Mouse (Mus musculus): ENCODE measurements around the gene Aggf1.
A peak's percentile ranks its signal among the peaks of the same experiment; 100 is the strongest.
"Not testable (repeated sequence)": the region's sequence is repeated elsewhere in the genome, so short reads cannot be mapped to it uniquely, and the experiment has no call there.

Gene Aggf1

GRCm38 (mm10) chr13:95374701-95375553 lies at the start of gene Aggf1:
Aggf1 (minus strand) TSS chr13:95375352.
- peak; percentile 74 for DNase-seq (ENCODE audit: low read depth)

- DNase-seq (ENCODE audit: low read depth), result no peak
Measured at GRCm38 (mm10) chr13:95424932-95425331, 49.8 kb upstream of the Aggf1 start.

- no peak for DNase-seq (ENCODE audit: low read depth)
Measured at GRCm38 (mm10) chr13:95419204-95419749, 44.1 kb upstream of the Aggf1 start.

GRCm38 (mm10) chr13:95418575-95419203 lies 43.5 kb upstream of the Aggf1 start:
- no peak for DNase-seq (ENCODE audit: low read depth)

- DNase-seq (ENCODE audit: low read depth), result no peak
Measured at GRCm38 (mm10) chr13:95412257-95412656, 37.1 kb upstream of the Aggf1 start.

GRCm38 (mm10) chr13:95393242-95393641 lies 18.1 kb upstream of the Aggf1 start:
- no peak for DNase-seq (ENCODE audit: low read depth)

GRCm38 (mm10) chr13:95389866-95390865 lies 15.0 kb upstream of the Aggf1 start:
- no peak for DNase-seq (ENCODE audit: low read depth)

- DNase-seq (ENCODE audit: low read depth), result no peak
Measured at GRCm38 (mm10) chr13:95388226-95388625, 13.1 kb upstream of the Aggf1 start.

- no peak for DNase-seq (ENCODE audit: low read depth)
Measured at GRCm38 (mm10) chr13:95382418-95382817, 7.3 kb upstream of the Aggf1 start.

GRCm38 (mm10) chr13:95378696-95379095 lies 3.5 kb upstream of the Aggf1 start:
- no peak for DNase-seq (ENCODE audit: low read depth)

GRCm38 (mm10) chr13:95376689-95377289 lies 1.6 kb upstream of the Aggf1 start:
- DNase-seq (ENCODE audit: low read depth), result not testable (repeated sequence)

GRCm38 (mm10) chr13:95375554-95375914 lies 382 bp upstream of the Aggf1 start:
- DNase-seq (ENCODE audit: low read depth), result no peak

- no peak for DNase-seq (ENCODE audit: low read depth)
Measured at GRCm38 (mm10) chr13:95366356-95366755, 8.8 kb downstream of the Aggf1 start.

- no peak for DNase-seq (ENCODE audit: low read depth)
Measured at GRCm38 (mm10) chr13:95363440-95363839, 11.7 kb downstream of the Aggf1 start.

GRCm38 (mm10) chr13:95358223-95358622 lies 16.9 kb downstream of the Aggf1 start:
- no peak for DNase-seq (ENCODE audit: low read depth)

- no peak for DNase-seq (ENCODE audit: low read depth)
Measured at GRCm38 (mm10) chr13:95348476-95348875, 26.7 kb downstream of the Aggf1 start.

GRCm38 (mm10) chr13:95347018-95347696 lies 28.0 kb downstream of the Aggf1 start:
- DNase-seq (ENCODE audit: low read depth), result no peak

- no peak for DNase-seq (ENCODE audit: low read depth)
Measured at GRCm38 (mm10) chr13:95345869-95346268, 29.3 kb downstream of the Aggf1 start.

GRCm38 (mm10) chr13:95343470-95343869 lies 31.7 kb downstream of the Aggf1 start:
- no peak for DNase-seq (ENCODE audit: low read depth)

- no peak for DNase-seq (ENCODE audit: low read depth)
Measured at GRCm38 (mm10) chr13:95336122-95336677, 39.0 kb downstream of the Aggf1 start.

All from fibroblast of lung, adult 2 months (primary cell).